Mouse (Mus musculus) liver, embryonic 14.5 days (tissue): ENCODE results near the gene Fam98b.

Source experiments
- CTCF ChIP-seq: IDR thresholded peaks from 2 replicates; pipeline ENCODE4 v1.5.1; 2016; ENCODE audit warnings: antibody characterized with exemption, low read depth, control low read depth
- EP300 ChIP-seq: IDR thresholded peaks from 2 replicates; pipeline ENCODE4 v1.6.1; 2016; ENCODE audit warnings: antibody characterized with exemption, low read depth

- no peak for TF ChIP-seq CTCF
- TF ChIP-seq EP300 = no peak
These were observed 62.9 kb downstream of the Fam98b start for GRCm38 (mm10) chr2:117312441-117312895.
